Mouse (Mus musculus) cerebellum, adult 9-11 months (tissue): ENCODE results near the gene Ddx54.

Source experiments
- DNase-seq: peaks from one replicate; pipeline ENCODE4 v3.0.0; 2022

The Ddx54 gene

DNA sequence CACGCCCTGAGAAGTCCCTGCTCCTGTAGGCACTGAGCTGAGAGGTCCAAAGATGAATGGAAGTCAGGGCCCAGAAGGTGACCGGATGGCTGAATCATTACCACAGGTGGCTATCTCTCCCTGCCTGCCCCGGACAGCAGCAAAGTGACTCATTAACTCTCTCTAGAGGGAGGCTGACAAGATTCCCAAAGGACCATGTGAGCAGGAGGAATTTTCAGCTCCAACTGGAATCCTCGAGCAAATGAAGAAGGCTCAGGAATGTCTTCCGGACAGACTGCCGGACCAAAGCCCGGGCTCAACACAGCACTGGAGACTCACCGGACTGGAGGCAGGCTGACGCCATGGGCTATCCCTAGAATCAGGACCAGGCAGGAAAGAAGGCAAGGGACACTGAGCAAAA, 30.5 kb upstream of the Ddx54 start:
- DNase-seq, result no peak

DNA sequence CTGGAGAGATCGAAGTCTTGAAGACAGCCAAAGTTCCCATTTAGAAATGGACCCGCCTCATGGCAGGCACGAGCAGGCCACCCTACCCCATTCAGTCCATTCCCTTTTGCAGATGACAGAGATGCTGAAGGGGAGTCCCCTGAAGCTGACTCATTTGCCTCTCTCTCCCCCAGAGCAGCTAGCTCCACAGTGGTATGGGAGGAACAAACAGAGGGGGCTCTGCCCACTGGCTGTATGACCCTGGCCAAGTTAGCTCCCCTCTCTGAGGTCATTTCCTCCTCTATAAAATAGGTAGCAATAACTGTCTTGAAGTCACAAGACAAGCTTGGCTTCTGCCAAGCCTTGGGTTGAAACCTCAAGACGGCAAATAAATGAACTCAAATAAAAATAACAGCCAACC, 29.0 kb upstream of the Ddx54 start:
- no peak for DNase-seq

DNA sequence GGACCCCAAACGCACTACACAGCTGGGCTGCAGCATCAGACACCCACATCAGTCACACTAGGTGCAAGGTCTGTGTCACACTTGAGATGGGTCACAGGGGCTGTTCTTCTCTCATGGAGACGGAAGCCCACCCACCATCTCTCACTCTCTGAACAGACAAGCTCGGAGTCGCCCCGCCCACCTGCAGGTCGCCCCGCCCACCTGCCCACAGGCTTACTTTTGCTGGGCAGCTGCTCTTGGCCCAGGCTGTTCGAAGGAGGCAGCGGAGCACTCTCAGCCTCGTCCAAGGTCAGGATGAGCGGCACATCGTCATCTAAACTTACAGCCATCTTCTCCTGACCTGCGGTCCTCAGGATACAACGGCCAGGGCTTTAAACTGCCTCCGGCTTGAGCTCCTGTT, 27.6 kb upstream of the Ddx54 start:
- no peak for DNase-seq

DNA sequence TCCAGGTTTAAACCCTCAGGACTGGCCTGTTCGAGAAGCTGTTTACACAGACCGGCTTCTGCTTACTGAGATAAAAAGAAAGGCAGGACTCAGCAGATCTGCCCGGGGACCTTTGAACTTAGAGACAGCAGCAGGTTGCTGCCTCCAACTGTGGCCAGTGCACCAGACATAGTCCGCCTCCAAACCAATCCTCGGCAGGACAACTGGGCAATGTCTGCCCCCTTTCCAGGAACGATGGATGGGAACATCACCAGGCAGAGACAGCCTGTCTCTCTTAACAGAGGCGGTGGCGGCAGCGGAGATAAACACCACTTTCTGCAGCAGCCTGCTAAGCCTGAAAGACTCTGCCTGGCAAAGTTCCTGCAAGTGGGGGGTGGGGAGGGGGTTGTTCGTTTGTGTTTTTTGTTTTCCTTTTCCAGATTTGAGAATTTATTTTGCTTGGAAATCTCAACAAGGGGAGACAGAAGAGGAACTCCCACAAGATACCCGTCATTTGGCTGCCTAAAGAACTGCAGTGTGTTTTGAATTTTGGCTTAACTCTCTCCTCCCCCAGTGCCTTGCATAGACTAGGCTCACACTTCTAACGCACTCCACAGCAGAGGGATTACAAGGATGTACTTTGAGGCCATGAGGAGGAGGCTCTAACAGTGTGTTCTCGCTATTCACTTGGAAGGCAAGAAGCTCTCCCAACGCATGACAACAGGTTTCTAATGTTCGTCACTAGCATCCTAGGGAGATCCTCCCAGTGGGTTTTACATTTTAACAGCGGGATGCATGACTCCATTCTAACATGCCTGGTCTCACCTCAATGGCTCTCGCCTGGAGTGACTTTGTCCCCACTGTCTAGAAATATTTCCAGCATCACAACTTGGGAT, 25.6 kb upstream of the Ddx54 start:
- no peak for DNase-seq

DNA sequence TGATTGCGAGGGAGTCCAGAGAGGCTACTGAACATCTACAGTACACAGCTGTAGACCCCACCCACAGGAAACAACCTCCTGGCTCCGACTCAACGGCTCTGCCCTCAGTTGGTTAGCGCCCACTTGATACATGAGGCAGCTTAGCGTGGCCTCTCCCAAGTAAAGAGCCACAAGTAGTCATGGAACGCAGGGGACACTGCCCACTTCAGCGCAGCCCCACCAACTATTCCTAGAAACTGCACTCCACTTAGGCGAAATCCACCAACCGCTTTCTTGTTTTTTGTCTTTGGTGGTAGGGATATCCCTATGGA, 25.0 kb upstream of the Ddx54 start:
- no peak for DNase-seq

- DNase-seq, result no peak
Observed at GRCm38 (mm10) chr5:120587940-120588568, 24.5 kb upstream of the Ddx54 start.

- DNase-seq, result peak; percentile 98
Observed at GRCm38 (mm10) chr5:120588569-120589094, 23.9 kb upstream of the Ddx54 start, which contains the start of the genes Tpcn1 and Iqcd. Tpcn1 (minus strand) TSS chr5:120588673. Iqcd (plus strand) TSS chr5:120589016.

GRCm38 (mm10) chr5:120590356-120591010, 22.1 kb upstream of the Ddx54 start:
- no peak for DNase-seq

DNA sequence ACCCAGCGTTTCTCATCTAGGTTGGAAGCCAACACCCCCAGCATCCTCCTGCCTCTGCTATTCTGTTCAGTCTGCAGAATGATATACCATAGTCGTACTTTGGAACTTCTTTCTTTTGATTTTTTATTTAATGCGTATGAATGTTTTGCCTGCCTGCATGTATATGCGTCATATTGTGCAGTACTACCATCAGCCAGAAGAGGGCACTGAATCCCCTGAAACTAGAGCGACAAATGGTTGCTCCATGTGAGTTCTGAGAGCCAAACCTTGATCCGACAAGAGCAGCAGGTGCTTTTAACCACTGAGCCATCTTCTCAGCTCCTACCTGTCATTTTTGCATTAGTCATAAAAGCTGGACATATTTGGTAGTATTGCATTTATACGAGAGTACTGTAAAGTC, 20.4 kb upstream of the Ddx54 start:
- DNase-seq, result no peak

- DNase-seq, result no peak
Observed at GRCm38 (mm10) chr5:120594485-120594884, 18.1 kb upstream of the Ddx54 start.

- no peak for DNase-seq
Observed at GRCm38 (mm10) chr5:120599625-120600024, 12.9 kb upstream of the Ddx54 start.

- no peak for DNase-seq
Observed at GRCm38 (mm10) chr5:120600946-120601668, 11.4 kb upstream of the Ddx54 start.

DNA sequence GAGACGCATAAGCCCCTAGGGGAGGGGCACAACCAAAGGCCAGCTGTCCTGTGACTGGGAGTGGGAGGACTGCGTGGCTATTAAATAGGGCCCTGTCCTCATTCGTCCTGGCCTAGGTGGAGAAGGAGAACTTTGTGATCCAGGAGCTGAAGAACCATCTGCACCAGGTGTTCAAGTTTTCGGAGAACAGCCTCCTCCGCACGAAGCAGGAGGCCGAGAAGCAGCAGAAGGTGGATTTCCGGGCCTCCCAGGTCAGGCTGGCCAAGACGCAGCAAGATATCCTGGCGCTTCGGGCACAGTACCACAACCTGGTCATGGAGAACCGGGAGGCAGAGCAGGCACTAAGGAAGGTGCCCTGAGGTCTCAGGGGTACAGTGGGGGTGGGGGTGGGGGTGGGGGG, 10.3 kb upstream of the Ddx54 start:
- DNase-seq, result peak; percentile 80

DNA sequence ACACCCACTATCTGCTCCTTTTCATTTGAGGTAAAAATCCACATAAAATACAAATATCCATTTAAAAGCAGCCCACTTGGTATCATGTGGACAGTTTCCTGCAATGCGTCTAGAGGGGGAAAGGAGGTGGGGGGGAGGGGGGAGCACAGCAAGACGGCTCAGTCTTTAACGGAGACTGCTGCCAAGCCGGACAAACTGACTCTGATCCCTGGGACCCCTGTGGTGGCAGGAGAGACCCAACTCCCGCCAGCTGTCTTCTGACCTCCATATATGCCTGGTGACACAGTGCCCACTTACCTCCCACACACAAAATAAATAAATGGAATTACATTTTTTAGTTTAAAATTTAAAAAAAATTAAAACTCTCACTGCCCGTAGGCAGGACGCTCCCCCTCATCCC, 9.0 kb upstream of the Ddx54 start:
- no peak for DNase-seq

DNA sequence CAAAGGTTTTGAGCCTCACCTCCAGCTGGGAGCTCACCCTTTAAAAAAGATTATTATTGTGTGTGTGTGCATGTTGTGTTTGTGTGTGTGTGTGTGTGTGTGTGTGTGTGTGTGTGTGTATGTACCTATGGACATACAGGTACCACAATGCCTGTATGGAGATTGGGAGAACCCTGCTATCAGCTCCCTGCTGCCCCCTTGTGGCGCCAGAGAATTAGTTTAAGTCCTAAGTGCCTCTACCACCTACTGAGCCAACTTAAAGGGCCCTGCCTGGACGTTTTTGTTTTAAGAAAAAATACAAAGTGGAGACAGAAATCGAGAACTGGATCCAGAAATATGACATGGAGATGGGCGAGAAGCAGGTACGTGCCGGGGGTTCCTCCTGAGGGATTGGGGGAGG, 7.7 kb upstream of the Ddx54 start:
- peak; percentile 88 for DNase-seq

- peak; percentile 68 for DNase-seq
Observed at GRCm38 (mm10) chr5:120605241-120605661, 7.3 kb upstream of the Ddx54 start.

DNA sequence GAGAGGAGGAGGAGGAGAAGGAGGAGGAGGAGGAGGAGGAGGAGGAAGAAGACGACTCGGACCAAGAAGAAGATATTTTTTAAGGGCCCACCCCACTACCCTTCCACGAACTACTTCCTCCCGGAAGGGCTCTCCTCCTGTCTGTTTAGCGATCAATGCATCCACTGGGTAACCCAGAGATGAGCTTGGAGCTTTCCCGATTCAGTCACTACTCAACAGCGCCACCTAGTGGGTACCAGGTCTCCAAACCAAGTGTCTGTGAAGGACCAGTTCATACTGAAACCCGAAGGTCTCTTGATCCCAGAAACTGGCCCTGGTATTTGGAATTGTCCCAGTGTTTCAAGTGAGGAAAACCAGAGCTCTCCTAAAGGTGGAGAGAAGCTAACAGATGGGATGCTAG, 6.9 kb upstream of the Ddx54 start:
- DNase-seq, result peak; percentile 92

GRCm38 (mm10) chr5:120606590-120607200, 5.8 kb upstream of the Ddx54 start:
- peak; percentile 60 for DNase-seq

GRCm38 (mm10) chr5:120607335-120607734, 5.2 kb upstream of the Ddx54 start:
- DNase-seq, result no peak

DNA sequence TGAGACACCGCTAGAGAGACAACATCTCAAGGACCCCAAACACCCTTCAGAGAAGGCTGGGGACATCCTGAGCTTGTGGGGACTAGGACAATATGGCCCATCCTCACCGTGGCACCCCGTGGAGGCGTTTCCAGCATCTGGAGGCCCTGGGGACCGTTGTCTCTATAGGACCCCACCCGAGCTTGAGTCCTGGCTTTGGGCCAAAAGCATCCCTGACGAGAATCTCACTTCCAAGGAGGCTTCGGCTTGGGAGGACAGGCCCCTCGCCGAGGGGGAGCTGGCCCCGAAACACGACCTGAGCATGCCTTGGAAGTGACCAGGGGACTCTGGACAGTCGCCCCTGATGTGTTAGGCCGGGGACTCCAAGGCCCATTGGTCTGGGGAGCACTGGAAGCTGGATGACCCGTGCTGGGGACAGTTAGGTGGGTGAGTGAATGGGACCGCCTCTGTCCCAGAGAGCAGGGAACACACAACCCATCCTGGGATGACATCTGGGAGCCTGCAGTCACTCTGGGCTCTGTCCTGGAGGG, 3.2 kb upstream of the Ddx54 start:
- DNase-seq, result peak; percentile 72

DNA sequence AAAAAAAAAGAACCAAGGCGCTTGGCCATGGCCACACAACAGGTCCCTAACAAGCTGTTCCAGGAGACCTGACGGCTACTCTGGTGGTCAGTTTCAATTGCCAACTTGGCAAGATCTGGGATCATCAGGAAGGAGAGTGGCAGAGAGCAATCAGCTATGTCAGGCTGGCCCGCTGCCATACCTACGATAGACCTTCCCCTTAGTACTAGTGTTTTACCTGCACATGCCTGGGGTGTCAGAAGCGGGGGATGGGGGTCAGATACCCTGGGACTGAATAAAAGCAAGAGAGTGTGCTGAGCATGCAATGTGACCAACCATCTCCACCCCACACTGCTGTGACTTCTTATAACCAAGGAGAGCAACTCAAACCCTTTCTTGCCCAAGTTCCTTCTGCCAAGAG, 1.6 kb upstream of the Ddx54 start:
- peak; percentile 77 for DNase-seq

DNA sequence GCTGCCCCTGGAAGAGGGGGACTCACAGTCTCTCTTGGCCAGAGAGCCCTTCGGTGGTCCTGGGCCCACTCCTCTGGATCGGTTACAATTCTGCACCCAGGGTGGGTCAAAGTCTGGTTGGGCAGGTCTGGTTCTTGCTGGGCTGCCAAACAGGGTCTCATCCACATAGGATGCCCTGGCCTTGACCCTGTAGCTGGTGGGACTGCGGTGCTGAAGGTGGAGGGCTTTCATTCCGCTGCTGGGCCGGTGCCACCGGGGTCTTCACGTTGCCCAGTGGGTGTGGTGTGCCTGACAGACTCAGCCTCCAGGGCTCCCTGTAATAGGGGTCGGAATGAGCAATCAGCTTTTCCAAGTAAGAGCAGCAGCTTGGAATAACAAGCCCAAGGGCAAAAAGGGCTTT, 1.1 kb upstream of the Ddx54 start:
- peak; percentile 81 for DNase-seq
